Mouse (Mus musculus) neural tube, embryonic 13.5 days (tissue): Measurements from ENCODE around the gene Agtr1b. TPM values are rescaled to one million over a fixed set of nuclear protein-coding genes. Genes with fewer than 3 reads are reported as not detected.

Experiments
- ATAC-seq: fragments of 200-750 bp; cut with Nextera tagmentation; 2 replicates; pipeline ENCODE4 v1.8.0; 2017; ENCODE audit warnings: low read depth, mild to moderate bottlenecking, moderate TSS enrichment, moderate library complexity
- H3K27ac ChIP-seq: fragments of 300-500 bp; sonication (generic); replicated peaks from 2 replicates; pipeline ENCODE4 v1.5.1; 2015; ENCODE audit warnings: moderate library complexity, mild to moderate bottlenecking, inconsistent platforms
- H3K27me3 ChIP-seq: fragments of 300-500 bp; sonication (generic); 2 replicates; pipeline ENCODE4 v1.6.1; 2015; ENCODE audit warnings: mild to moderate bottlenecking, inconsistent platforms
- H3K36me3 ChIP-seq: fragments of 300-500 bp; sonication (generic); 2 replicates; pipeline ENCODE4 v1.6.1; 2015; ENCODE audit warnings: mild to moderate bottlenecking, inconsistent platforms
- H3K4me1 ChIP-seq: fragments of 300-500 bp; sonication (generic); replicated peaks from 2 replicates; pipeline ENCODE4 v1.6.1; 2015; ENCODE audit warnings: inconsistent platforms
- H3K4me2 ChIP-seq: fragments of 300-500 bp; sonication (generic); 2 replicates; pipeline ENCODE4 v1.6.1; 2015; ENCODE audit warnings: inconsistent platforms, mild to moderate bottlenecking, moderate library complexity
- H3K4me3 ChIP-seq: fragments of 300-500 bp; sonication (generic); 2 replicates; pipeline ENCODE4 v1.5.1; 2015; ENCODE audit warnings: mild to moderate bottlenecking, inconsistent platforms
- H3K9ac ChIP-seq: fragments of 300-500 bp; sonication (generic); 2 replicates; pipeline ENCODE4 v1.6.1; 2015; ENCODE audit warnings: moderate library complexity, mild to moderate bottlenecking, inconsistent platforms
- H3K9me3 ChIP-seq: fragments of 300-500 bp; sonication (generic); 2 replicates; pipeline ENCODE4 v1.6.1; 2016; ENCODE audit warnings: inconsistent platforms
- WGBS: fragments of 180-500 bp; shearing (Covaris S2); methylation state at CpG from one replicate; pipeline ENCODE4 v1.1.7; 2015; 5-methylcytosine and 5-hydroxymethylcytosine counted together
- polyA plus RNA-seq: library from polyadenylated mRNA; unstranded; fragments of >200 nt; fragmentation: Nextera tagmentation; extraction: Ambion mirVana; gene quantifications from 2 replicates; pipeline ENCODE4 v1.2.1, GENCODE M21; 2015

Gene Agtr1b
- polyA plus RNA-seq, 1 experiment from 2014 or later = 0.17 TPM

DNA sequence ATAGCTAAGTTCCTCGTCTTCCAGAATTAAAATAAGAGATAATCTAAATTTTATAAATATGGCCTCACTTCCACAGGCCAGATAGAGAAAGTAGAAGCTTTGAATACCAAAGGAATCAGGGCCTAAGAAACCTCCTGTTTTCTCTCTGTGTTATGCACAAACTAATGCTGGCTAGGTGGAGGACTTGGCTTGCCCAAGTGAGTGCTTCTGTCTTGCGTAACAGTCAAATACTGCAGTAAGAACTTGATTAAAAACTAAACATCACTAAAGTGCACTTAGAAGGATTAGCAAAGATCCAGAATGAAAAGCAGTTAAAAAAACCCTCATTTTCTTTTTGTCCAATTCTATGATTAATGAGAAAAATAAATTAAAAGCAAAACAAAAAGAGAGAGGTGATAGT lies 78.2 kb downstream of the Agtr1b start:
- Histone ChIP-seq H3K4me1 (no peaks in the 10 kb centered on the region), H3K4me3 (no peak overlapping the region), H3K9ac (no peak overlapping the region), H3K9me3 (no peaks in the 10 kb centered on the region), H3K36me3 (no peaks in the 10 kb centered on the region), H3K27ac (no peak overlapping the region), H3K4me2 (no peak overlapping the region), H3K27me3 (no peaks in the 10 kb centered on the region)
- WGBS = 95% methylated on average over 2 of the region's 2 CpGs
- no peak for ATAC-seq

DNA sequence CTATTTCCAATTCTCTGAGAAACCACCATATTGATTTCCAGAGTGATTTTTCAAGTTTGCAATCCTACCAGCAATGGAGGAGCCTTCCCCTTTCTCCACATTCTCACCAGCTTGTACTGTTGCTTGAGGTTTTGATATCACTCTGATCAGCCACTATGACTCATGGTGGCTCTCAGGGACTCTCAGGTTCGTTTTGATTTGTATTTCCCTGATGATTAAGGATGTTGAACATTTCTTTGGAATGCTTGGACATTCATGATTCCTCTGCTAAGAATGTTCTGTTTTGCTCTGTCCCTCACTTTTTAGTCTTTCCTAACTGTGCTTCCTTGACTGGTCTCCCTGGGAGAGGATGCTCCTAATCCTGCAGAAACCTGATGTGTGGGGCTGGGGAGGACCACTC lies 85.2 kb downstream of the Agtr1b start:
- no peaks in the 10 kb centered on the region for H3K27me3 ChIP-seq
- H3K4me3 ChIP-seq = no peak overlapping the region
- WGBS = 66% methylated on average over 1 of the region's 1 CpGs
- no peak overlapping the region for H3K4me2 ChIP-seq
- H3K27ac ChIP-seq = no peak overlapping the region
- H3K4me1 ChIP-seq = no peaks in the 10 kb centered on the region
- no peaks in the 10 kb centered on the region for H3K9me3 ChIP-seq
- no peak overlapping the region for H3K9ac ChIP-seq
- H3K36me3 ChIP-seq = no peaks in the 10 kb centered on the region
- no peak for ATAC-seq

DNA sequence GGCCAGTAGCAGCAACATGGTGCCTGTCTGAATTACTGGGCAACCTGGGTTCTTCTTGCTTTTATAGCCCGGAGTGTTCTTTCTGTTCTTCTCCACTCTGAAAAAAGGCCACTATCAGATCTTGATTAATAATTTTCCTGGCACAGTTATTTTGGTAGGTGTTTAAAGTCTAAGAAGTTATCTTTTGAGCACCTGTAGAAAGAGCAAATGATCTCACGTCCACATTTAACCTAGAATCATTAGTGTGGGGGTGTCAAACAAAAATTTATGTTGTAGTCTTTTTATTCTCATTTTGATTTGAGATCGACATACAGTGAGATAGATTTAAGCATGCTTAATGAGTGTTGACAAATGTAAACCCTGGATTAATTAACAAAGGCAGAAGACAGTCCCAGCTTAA lies 91.3 kb downstream of the Agtr1b start, which contains the start of gene Cpb1:
Gene Cpb1 (minus strand): TSS at position 101 of the 400 bp plus-strand sequence.
- H3K9me3 ChIP-seq = no peaks in the 10 kb centered on the region
- no peak within 1 kb of the TSS for H3K4me2 ChIP-seq
- H3K36me3 ChIP-seq = no peaks in the 10 kb centered on the region
- ATAC-seq = no peak
- no peaks in the 10 kb centered on the region for H3K27me3 ChIP-seq
- H3K4me3 ChIP-seq = no peak within 1 kb of the TSS
- 92% methylated on average over 3 of the region's 3 CpGs for WGBS
- no peaks in the 10 kb centered on the region for H3K4me1 ChIP-seq
- no peak within 1 kb of the TSS for H3K9ac ChIP-seq
- H3K27ac ChIP-seq = no peak within 1 kb of the TSS

Other genes with a start within 250 kb of the Agtr1b start
- 39.8 and 42.3 TPM in 2 replicates for gene Gyg, start 211.9 kb downstream of the Agtr1b start, polyA plus RNA-seq
- 0.27 and 1.6 TPM in 2 replicates for gene Cpa3, start 125.0 kb downstream of the Agtr1b start, polyA plus RNA-seq
- gene Cpb1, start 91.4 kb downstream of the Agtr1b start, polyA plus RNA-seq = 0.28 and 0.29 TPM in 2 replicates